In genomic region chr3:89322514-89323165, GRCm38 (mm10) we compare ENCODE assay signal across 8 mouse cellular contexts. TPM values are rescaled to one million over a fixed set of nuclear protein-coding genes. Genes with fewer than 3 reads are reported as not detected.
A peak's percentile ranks its signal among the peaks of the same experiment; 100 is the strongest.
DNase-seq lines count a peak whose midpoint lies in the region; ATAC-seq and TF ChIP-seq lines count a peak whose summit lies in the region.

Gene Efna3, minus strand, starts transcription at chr3:89322965.

- intact Hi-C loops in left cerebral cortex, postnatal 10 days (cut with DNase I), result no loop called here

- no peak for TF ChIP-seq CTCF in spleen, adult 2 months (IDR thresholded peaks at IDR 0.05; ENCODE audit: extremely low read depth, insufficient read depth, insufficient read length, insufficient replicate concordance)

- peak within 1 kb of the TSS; percentile 98 for H3K4me2 ChIP-seq in intestine, embryonic 16.5 days (ENCODE audit: low read depth, low read length)

- peaks cover 39% of the 10 kb centered on the region for H3K4me1 ChIP-seq in intestine, embryonic 16.5 days (ENCODE audit: control insufficient read depth, insufficient read depth, low read length)
- H3K4me1 ChIP-seq in spleen, adult 2 months (ENCODE audit: control insufficient read depth, insufficient read depth, insufficient read length), result peaks cover 22% of the 10 kb centered on the region

- ATAC-seq in intestine, embryonic 16.5 days, result peak; percentile 46
- peak; percentile 52 for ATAC-seq in megakaryocyte progenitor cell, adult 5-6 weeks (replicated peaks; ENCODE audit: poor library complexity)

- H3K27ac ChIP-seq in intestine, embryonic 16.5 days (ENCODE audit: low read length), result no peak within 1 kb of the TSS
- no peak within 1 kb of the TSS for H3K27ac ChIP-seq in spleen, adult 2 months (ENCODE audit: insufficient read depth, low read length)

- H3K27me3 ChIP-seq in intestine, embryonic 16.5 days (replicated peaks; ENCODE audit: control insufficient read depth, insufficient read depth, low read length), result peaks cover 30% of the 10 kb centered on the region; the same call in 1 of the 2 replicates
- H3K27me3 ChIP-seq in spleen, adult 2 months (ENCODE audit: control insufficient read depth, insufficient read depth, low read length), result peaks cover 38% of the 10 kb centered on the region

- H3K36me3 ChIP-seq in intestine, embryonic 16.5 days (ENCODE audit: control insufficient read depth, insufficient read depth, low read length), result no peaks in the 10 kb centered on the region
- H3K36me3 ChIP-seq in spleen, adult 2 months (ENCODE audit: control insufficient read depth, insufficient read depth, low read length), result no peaks in the 10 kb centered on the region

- H3K9ac ChIP-seq in intestine, embryonic 16.5 days (ENCODE audit: low read depth, low read length), result peak within 1 kb of the TSS; percentile 70

- WGBS in intestine, embryonic 16.5 days, result under 1% methylated on average over 45 of the region's 53 CpGs
- 3% methylated on average over 50 of the region's 53 CpGs for WGBS in spleen, adult 2 months

- H3K4me3 ChIP-seq in intestine, embryonic 16.5 days (ENCODE audit: low read length), result peak within 1 kb of the TSS; percentile 64
- peak within 1 kb of the TSS; percentile 24; the same call in 1 of the 2 replicates for H3K4me3 ChIP-seq in spleen, adult 2 months (ENCODE audit: extremely low read depth, insufficient read depth, insufficient read length)

- DNase-seq in adrenal gland, adult (ENCODE audit: inconsistent age in 2 of 2, low spot score in 1 of 2), result peak; percentile 83 to 91
- no peak for DNase-seq in adrenal gland, postnatal 4 days (ENCODE audit: low spot score in 2 of 2)
- peak; percentile 84 for DNase-seq in embryo, embryonic 10.5 days (ENCODE audit: low spot score)
- peak; percentile 53 for DNase-seq in gastrocnemius, postnatal 25 days
- peak; percentile 85 to 88 for DNase-seq in left cerebral cortex, postnatal 10 days (ENCODE audit: extremely low spot score in 1 of 2, low spot score in 2 of 2)
- no peak for DNase-seq in spleen, adult 2 months (ENCODE audit: low read depth in 1 of 2, low spot score in 2 of 2)

- H3K9me3 ChIP-seq in intestine, embryonic 16.5 days (ENCODE audit: control insufficient read depth, low read length), result no peaks in the 10 kb centered on the region

- no peak for TF ChIP-seq POLR2A in spleen, adult 2 months (IDR thresholded peaks at IDR 0.05; ENCODE audit: low read depth, low read length)

RNA-seq across cellular contexts. Expression of gene Efna3, which starts in this region (rescaled TPM):
- total RNA-seq in adrenal gland, postnatal 4 days (2021), result 1 to 10 TPM in 1 of 2 experiments, under 1 TPM in 1; 0.84 to 1.6 TPM
- not detected for total RNA-seq in gastrocnemius, postnatal 25 days (2021)
- 5.9 and 7.5 TPM in 2 replicates for polyA plus RNA-seq in intestine, embryonic 16.5 days (2015; fragmentation: Nextera tagmentation; extraction: Ambion mirVana)
- total RNA-seq in left cerebral cortex, postnatal 10 days (2021), result 10 to 100 TPM; 47.7 to 56.7 TPM
- not detected in 2 replicates for total RNA-seq in megakaryocyte progenitor cell, adult 5-6 weeks (2015)
- not detected in 2 replicates for total RNA-seq in megakaryocyte progenitor cell, adult 5-6 weeks (2017)
- not detected in 2 replicates for polyA plus RNA-seq in spleen, adult 2 months (2012; rRNA removed)

Comparison
In these comparisons a context has a peak if more than half of its experiments do, and no peak if none do; other contexts are left out.
1. RNA of gene Efna3 (total RNA-seq): 47.7 to 56.7 TPM in left cerebral cortex, postnatal 10 days; 0.84 to 1.6 TPM in adrenal gland, postnatal 4 days, not detected in gastrocnemius, postnatal 25 days and not detected in megakaryocyte progenitor cell, adult 5-6 weeks; every median in the first group is over 10 times any median in the second.
2. DNase-seq: peak in adrenal gland, adult (2 of 2), embryo, embryonic 10.5 days (single experiment) and left cerebral cortex, postnatal 10 days (2 of 2); none in adrenal gland, postnatal 4 days (0 of 2) and spleen, adult 2 months (0 of 2).
3. Peak in DNase-seq in gastrocnemius, postnatal 25 days; RNA of the gene not detected or under 1 TPM.
4. Peak in ATAC-seq in megakaryocyte progenitor cell, adult 5-6 weeks; RNA of the gene not detected or under 1 TPM.